Mouse (Mus musculus) heart, adult 2 months (tissue): ENCODE measurements around the gene Smchd1.

Source experiments
- CTCF ChIP-seq: fragments of 200-600 bp; IDR thresholded peaks from 2 replicates; pipeline ENCODE4 v1.8.1; 2022; ENCODE audit warnings: antibody characterized with exemption, mild to moderate bottlenecking, moderate library complexity
- EP300 ChIP-seq: fragments of 200-500 bp; IDR thresholded peaks from 2 replicates; pipeline ENCODE4 v1.6.1; 2011; ENCODE audit warnings: low read depth, low read length, control low read depth; ENCODE audit not compliant: insufficient read depth
- POLR2A ChIP-seq: fragments of 200-500 bp; IDR thresholded peaks from 2 replicates; pipeline ENCODE4 v1.6.1; 2011; ENCODE audit warnings: mild to moderate bottlenecking, low read depth, low read length, control low read depth; ENCODE audit not compliant: insufficient read depth

GRCm38 (mm10) chr17:71310486-71311339 lies 164.4 kb downstream of the Smchd1 start:
- TF ChIP-seq CTCF (no peak), POLR2A (no peak), EP300 (no peak)
